Mouse (Mus musculus) embryonic facial prominence, embryonic 10.5 days (tissue): ENCODE results near the gene Srgap1. TPM values are rescaled to one million over a fixed set of nuclear protein-coding genes. Genes with fewer than 3 reads are reported as not detected.

ENCODE experiments used
- DNase-seq: peaks from one replicate; pipeline ENCODE4 v3.0.0-alpha.2; 2017; ENCODE audit warnings: low spot score
- H3K27ac ChIP-seq: fragments of 300-500 bp; sonication (generic); replicated peaks from 2 replicates; pipeline ENCODE4 v1.5.1; 2016; ENCODE audit warnings: mild to moderate bottlenecking
- H3K27me3 ChIP-seq: fragments of 300-500 bp; sonication (generic); replicated peaks from 2 replicates; pipeline ENCODE4 v1.6.1; 2016; ENCODE audit warnings: low read depth, mild to moderate bottlenecking; ENCODE audit not compliant: poor library complexity, severe bottlenecking
- H3K36me3 ChIP-seq: fragments of 300-500 bp; sonication (generic); replicated peaks from 2 replicates; pipeline ENCODE4 v1.6.1; 2016; ENCODE audit warnings: mild to moderate bottlenecking, moderate library complexity
- H3K4me1 ChIP-seq: fragments of 300-500 bp; sonication (generic); 2 replicates; pipeline ENCODE4 v1.6.1; 2016
- H3K4me3 ChIP-seq: fragments of 300-500 bp; sonication (generic); 2 replicates; pipeline ENCODE4 v1.5.1; 2016; ENCODE audit warnings: mild to moderate bottlenecking, moderate library complexity
- H3K9me3 ChIP-seq: fragments of 300-500 bp; sonication (generic); 2 replicates; pipeline ENCODE4 v1.6.1; 2016; ENCODE audit warnings: mild to moderate bottlenecking
- WGBS: fragments of 180-500 bp; shearing (Covaris S2); methylation state at CpG from one replicate; pipeline ENCODE4 v1.1.7; 2016; 5-methylcytosine and 5-hydroxymethylcytosine counted together
- polyA plus RNA-seq: library from polyadenylated mRNA; unstranded; fragments of >200 nt; fragmentation: Nextera tagmentation; extraction: Ambion mirVana; gene quantifications from 2 replicates; pipeline ENCODE4 v1.2.1, GENCODE M21; 2016

The Srgap1 gene
- polyA plus RNA-seq, 1 experiment from 2014 or later: 9.4 TPM

GRCm38 (mm10) chr10:121865503-121866239 lies 181.4 kb downstream of the Srgap1 start:
- Histone ChIP-seq H3K9me3 (0 out of 2 replicates have a peak, but pooled peaks cover 2% of the 10 kb centered on the region), H3K27me3 (no peaks in the 10 kb centered on the region), H3K36me3 (peaks cover 24% of the 10 kb centered on the region), H3K4me1 (peaks cover 15% of the 10 kb centered on the region), H3K4me3 (no peak overlapping the region), H3K27ac (no peak overlapping the region)
- DNase-seq: no peak
- 53% methylated on average over 18 of the region's 18 CpGs for WGBS

DNA sequence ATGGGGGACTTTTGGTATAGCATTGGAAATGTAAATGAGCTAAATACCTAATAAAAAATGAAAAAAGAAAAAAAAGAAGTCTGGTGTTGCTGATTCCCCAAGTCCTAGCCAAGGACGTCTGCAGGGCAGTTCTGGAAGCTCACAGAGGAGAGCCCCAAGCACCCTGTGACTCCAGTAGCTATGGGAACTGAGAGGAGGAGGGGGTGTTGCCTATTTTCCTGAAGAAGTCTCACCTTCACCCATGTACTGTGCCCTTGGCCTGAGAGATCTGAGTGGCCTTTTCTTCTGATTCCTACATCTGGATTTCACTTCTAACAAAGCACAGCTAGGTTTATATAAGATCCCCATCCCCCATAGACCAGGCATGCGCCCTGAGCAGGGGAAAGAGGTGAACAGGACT lies 186.2 kb downstream of the Srgap1 start:
- H3K27ac ChIP-seq: no peak overlapping the region
- peaks cover 30% of the 10 kb centered on the region for H3K4me1 ChIP-seq
- WGBS: 61% methylated on average over 2 of the region's 2 CpGs
- no peaks in the 10 kb centered on the region; the same call in 1 of the 2 replicates for H3K36me3 ChIP-seq
- H3K4me3 ChIP-seq: no peak overlapping the region
- H3K9me3 ChIP-seq: no peaks in the 10 kb centered on the region
- DNase-seq: no peak
- H3K27me3 ChIP-seq: no peaks in the 10 kb centered on the region

GRCm38 (mm10) chr10:121859803-121860571 lies 187.1 kb downstream of the Srgap1 start:
- DNase-seq: no peak
- Histone ChIP-seq H3K4me3 (no peak overlapping the region), H3K27me3 (no peaks in the 10 kb centered on the region), H3K36me3 (peaks cover 4% of the 10 kb centered on the region; the same call in 1 of the 2 replicates), H3K27ac (0 out of 2 replicates have a peak overlapping the region, but pooled peaks have one; percentile 14), H3K4me1 (peaks cover 24% of the 10 kb centered on the region), H3K9me3 (no peaks in the 10 kb centered on the region)
- WGBS: 80% methylated on average over 10 of the region's 10 CpGs

GRCm38 (mm10) chr10:121858911-121859310 lies 188.2 kb downstream of the Srgap1 start:
- H3K36me3 ChIP-seq: peaks cover 8% of the 10 kb centered on the region; the same call in 1 of the 2 replicates

GRCm38 (mm10) chr10:121858086-121858485 lies 189.0 kb downstream of the Srgap1 start:
- no peak for DNase-seq
- no peaks in the 10 kb centered on the region for H3K27me3 ChIP-seq
- 71% methylated on average over 1 of the region's 1 CpGs for WGBS

More at GRCm38 (mm10) chr10:121858911-121859310, 188.2 kb downstream of the Srgap1 start:
- Histone ChIP-seq H3K4me1 (peaks cover 27% of the 10 kb centered on the region), H3K9me3 (no peaks in the 10 kb centered on the region), H3K27me3 (no peaks in the 10 kb centered on the region), H3K4me3 (no peak overlapping the region), H3K27ac (no peak overlapping the region)
- 76% methylated on average over 2 of the region's 2 CpGs for WGBS
- no peak for DNase-seq

GRCm38 (mm10) chr10:121855863-121856446 lies 191.2 kb downstream of the Srgap1 start:
- WGBS: 83% methylated on average over 7 of the region's 7 CpGs
- Histone ChIP-seq H3K27me3 (no peaks in the 10 kb centered on the region), H3K9me3 (no peaks in the 10 kb centered on the region), H3K4me3 (no peak overlapping the region), H3K36me3 (peaks cover 15% of the 10 kb centered on the region; the same call in 1 of the 2 replicates), H3K27ac (no peak overlapping the region), H3K4me1 (peaks cover 28% of the 10 kb centered on the region)
- no peak for DNase-seq

More at GRCm38 (mm10) chr10:121858086-121858485, 189.0 kb downstream of the Srgap1 start:
- Histone ChIP-seq H3K36me3 (peaks cover 15% of the 10 kb centered on the region; the same call in 1 of the 2 replicates), H3K27ac (no peak overlapping the region), H3K4me3 (no peak overlapping the region), H3K9me3 (no peaks in the 10 kb centered on the region), H3K4me1 (peaks cover 33% of the 10 kb centered on the region)

- WGBS: 30% methylated on average over 14 of the region's 14 CpGs
- Histone ChIP-seq H3K4me3 (no peak overlapping the region), H3K4me1 (peaks cover 12% of the 10 kb centered on the region), H3K27ac (no peak overlapping the region), H3K36me3 (peaks cover 15% of the 10 kb centered on the region; the same call in 1 of the 2 replicates), H3K27me3 (no peaks in the 10 kb centered on the region), H3K9me3 (no peaks in the 10 kb centered on the region)
- DNase-seq: no peak
Observed at GRCm38 (mm10) chr10:121853385-121853808, 193.7 kb downstream of the Srgap1 start.

DNA sequence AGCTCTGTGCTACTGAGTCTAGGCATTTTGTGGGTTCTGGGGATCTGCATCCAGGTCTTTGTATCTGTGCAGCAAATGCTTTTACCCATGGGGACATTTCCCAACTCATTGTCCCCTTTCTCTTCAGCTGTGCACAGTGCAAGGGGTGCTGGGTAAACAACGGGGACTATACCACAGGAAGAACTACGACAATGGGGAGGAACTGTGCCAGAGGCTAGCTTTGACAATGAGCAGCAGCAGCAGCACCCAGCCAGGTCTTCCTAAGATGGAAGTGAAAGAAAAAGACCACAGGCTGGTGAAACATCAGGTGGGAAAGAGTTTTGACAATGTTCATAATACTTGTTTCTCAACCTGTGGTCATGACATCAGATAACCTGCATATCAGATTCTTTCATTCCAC lies 197.6 kb downstream of the Srgap1 start:
- Histone ChIP-seq H3K36me3 (peaks cover 15% of the 10 kb centered on the region; the same call in 1 of the 2 replicates), H3K4me1 (peaks cover 8% of the 10 kb centered on the region; the same call in 1 of the 2 replicates), H3K27me3 (no peaks in the 10 kb centered on the region), H3K4me3 (no peak overlapping the region), H3K27ac (no peak overlapping the region), H3K9me3 (no peaks in the 10 kb centered on the region)
- DNase-seq: no peak
- 74% methylated on average over 2 of the region's 2 CpGs for WGBS

- Histone ChIP-seq H3K4me1 (no peaks in the 10 kb centered on the region), H3K9me3 (no peaks in the 10 kb centered on the region), H3K36me3 (peaks cover 9% of the 10 kb centered on the region), H3K27ac (no peak overlapping the region), H3K27me3 (no peaks in the 10 kb centered on the region), H3K4me3 (no peak overlapping the region)
- DNase-seq: no peak
- WGBS: 87% methylated on average over 7 of the region's 7 CpGs
Observed at GRCm38 (mm10) chr10:121845677-121846076, 201.4 kb downstream of the Srgap1 start.

GRCm38 (mm10) chr10:121837166-121837898 lies 209.8 kb downstream of the Srgap1 start:
- no peak overlapping the region for H3K4me3 ChIP-seq
- H3K27ac ChIP-seq: no peak overlapping the region; the same call in 1 of the 2 replicates
- WGBS: 90% methylated on average over 16 of the region's 16 CpGs
- no peak for DNase-seq
- peaks cover 8% of the 10 kb centered on the region; the same call in 1 of the 2 replicates for H3K4me1 ChIP-seq
- peaks cover 4% of the 10 kb centered on the region; the same call in 1 of the 2 replicates for H3K9me3 ChIP-seq
- peaks cover 34% of the 10 kb centered on the region for H3K36me3 ChIP-seq
- no peaks in the 10 kb centered on the region for H3K27me3 ChIP-seq

- Histone ChIP-seq H3K36me3 (peaks cover 33% of the 10 kb centered on the region), H3K4me1 (peaks cover 8% of the 10 kb centered on the region; the same call in 1 of the 2 replicates), H3K9me3 (peaks cover 4% of the 10 kb centered on the region; the same call in 1 of the 2 replicates), H3K4me3 (no peak overlapping the region), H3K27me3 (no peaks in the 10 kb centered on the region), H3K27ac (no peak overlapping the region; the same call in 1 of the 2 replicates)
- 81% methylated on average over 18 of the region's 18 CpGs for WGBS
- no peak for DNase-seq
Observed at GRCm38 (mm10) chr10:121836507-121837165, 210.5 kb downstream of the Srgap1 start.
